Mouse (Mus musculus) heart, postnatal 4 days (tissue): ENCODE measurements at regions not wholly inside any gene's neighbourhood (a gene's known extent, or its start where the extent isn't known, plus 50 kb on each side); places are given as distances from the start of the nearest gene placed in this dataset.

Experiments
- DNase-seq: peaks from one replicate; pipeline ENCODE4 v3.0.0; 2021

GRCm38 (mm10) chr6:76697146-76697891, 199.7 kb upstream of the Gm9008 start:
- DNase-seq, result no peak

- DNase-seq, result no peak
Measured at GRCm38 (mm10) chr6:76688831-76689230, 191.2 kb upstream of the Gm9008 start.

- no peak for DNase-seq
Measured at GRCm38 (mm10) chr6:76639583-76639982, 142.0 kb upstream of the Gm9008 start.

- DNase-seq, result no peak
Measured at GRCm38 (mm10) chr6:76628379-76628778, 130.8 kb upstream of the Gm9008 start.

- DNase-seq, result no peak
Measured at GRCm38 (mm10) chr6:76621499-76621898, 123.9 kb upstream of the Gm9008 start.

GRCm38 (mm10) chr6:76620754-76621204, 123.2 kb upstream of the Gm9008 start:
- peak; percentile 8 for DNase-seq
